Mouse (Mus musculus): Measurements from ENCODE around the gene Mical3.
"Not testable (repeated sequence)": the region's sequence is repeated elsewhere in the genome, so short reads cannot be mapped to it uniquely, and the experiment has no call there.

DNA sequence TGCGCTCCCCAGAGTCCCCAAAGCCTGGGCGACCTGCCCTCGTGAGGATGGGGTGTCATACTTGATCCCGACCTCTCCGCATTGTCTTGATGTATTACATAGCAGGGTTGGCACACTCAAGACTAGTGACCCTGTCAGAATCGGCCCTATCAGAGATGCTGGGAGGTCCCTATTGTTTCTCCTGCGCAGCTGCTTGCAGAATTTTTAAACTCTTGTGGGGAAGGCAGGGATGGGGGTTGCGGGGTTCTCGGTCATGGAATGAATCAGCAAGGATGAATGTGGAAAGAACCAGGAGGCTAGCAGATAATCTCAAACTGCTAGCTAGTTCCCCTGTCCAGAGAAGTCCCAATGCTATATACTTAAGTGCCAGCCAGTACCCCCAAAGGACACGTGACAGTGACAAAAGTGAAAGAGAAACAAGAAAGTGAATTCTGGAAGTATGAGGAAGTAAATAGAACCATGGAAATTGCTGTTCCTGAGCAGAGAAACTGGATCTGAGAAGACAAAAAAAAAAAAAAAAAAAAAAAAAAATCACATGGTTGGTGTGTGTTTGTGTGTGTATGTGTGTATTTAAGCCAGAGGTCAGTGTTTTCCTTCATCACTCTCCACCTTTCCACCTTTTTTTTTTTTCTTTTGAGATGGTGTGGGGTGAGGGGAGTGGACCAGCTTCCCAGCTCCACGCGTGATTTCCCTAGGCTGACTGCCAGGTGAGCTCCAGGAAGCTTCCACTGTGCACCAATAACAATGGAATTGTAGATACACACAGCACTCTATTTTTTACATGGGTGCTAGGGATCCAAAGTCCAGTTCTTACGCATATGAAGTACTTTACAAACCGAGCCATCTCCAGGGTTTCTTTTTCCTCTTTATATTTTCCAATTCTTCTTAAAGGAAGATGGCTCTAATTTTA lies 213.6 kb downstream of the Mical3 start:
- TF ChIP-seq CTCF (IDR thresholded peaks at IDR 0.05; ENCODE audit: low read depth, low read length); POLR2A (IDR thresholded peaks at IDR 0.05; ENCODE audit: insufficient read depth, low read length): not testable (repeated sequence)
